Mouse (Mus musculus): Measurements from ENCODE around the gene Ttc39d.
"Not testable (repeated sequence)": the region's sequence is repeated elsewhere in the genome, so short reads cannot be mapped to it uniquely, and the experiment has no call there.

Gene Ttc39d

GRCm38 (mm10) chr17:80199160-80199778, 8.0 kb upstream of the Ttc39d start:
- no peak for DNase-seq (ENCODE audit: low spot score)

GRCm38 (mm10) chr17:80205657-80206056, 1.6 kb upstream of the Ttc39d start:
- DNase-seq (ENCODE audit: low spot score), result no peak

- peak; percentile 34 for DNase-seq (ENCODE audit: low spot score)
Observed at GRCm38 (mm10) chr17:80206301-80206670, 974 bp upstream of the Ttc39d start.

- not testable (repeated sequence) for DNase-seq (ENCODE audit: low spot score)
Observed at GRCm38 (mm10) chr17:80213998-80214397, 6.7 kb downstream of the Ttc39d start.

- no peak for DNase-seq (ENCODE audit: low spot score)
Observed at GRCm38 (mm10) chr17:80220131-80220530, 12.9 kb downstream of the Ttc39d start.

- DNase-seq (ENCODE audit: low spot score), result no peak
Observed at GRCm38 (mm10) chr17:80221202-80221601, 13.9 kb downstream of the Ttc39d start.

- no peak for DNase-seq (ENCODE audit: low spot score)
Observed at GRCm38 (mm10) chr17:80221890-80222628, 14.8 kb downstream of the Ttc39d start.

GRCm38 (mm10) chr17:80223829-80224228, 16.6 kb downstream of the Ttc39d start:
- DNase-seq (ENCODE audit: low spot score), result no peak

GRCm38 (mm10) chr17:80224326-80225116, 17.3 kb downstream of the Ttc39d start, which contains the start of gene Gemin6:
TSS of gene Gemin6 (plus strand) at chr17:80224441.
- peak; percentile 85 for DNase-seq (ENCODE audit: low spot score)

GRCm38 (mm10) chr17:80225142-80225541, 17.9 kb downstream of the Ttc39d start:
- DNase-seq (ENCODE audit: low spot score), result not testable (repeated sequence)

- DNase-seq (ENCODE audit: low spot score), result no peak
Observed at GRCm38 (mm10) chr17:80229396-80229795, 22.1 kb downstream of the Ttc39d start.

- no peak for DNase-seq (ENCODE audit: low spot score)
Observed at GRCm38 (mm10) chr17:80233844-80234243, 26.6 kb downstream of the Ttc39d start.

- DNase-seq (ENCODE audit: low spot score), result no peak
Observed at GRCm38 (mm10) chr17:80234376-80234775, 27.1 kb downstream of the Ttc39d start.

- DNase-seq (ENCODE audit: low spot score), result no peak
Observed at GRCm38 (mm10) chr17:80235477-80235876, 28.2 kb downstream of the Ttc39d start.

GRCm38 (mm10) chr17:80236805-80237204, 29.5 kb downstream of the Ttc39d start:
- DNase-seq (ENCODE audit: low spot score), result no peak

GRCm38 (mm10) chr17:80237475-80237874, 30.2 kb downstream of the Ttc39d start:
- no peak for DNase-seq (ENCODE audit: low spot score)

- no peak for DNase-seq (ENCODE audit: low spot score)
Observed at GRCm38 (mm10) chr17:80241594-80241993, 34.3 kb downstream of the Ttc39d start.

- no peak for DNase-seq (ENCODE audit: low spot score)
Observed at GRCm38 (mm10) chr17:80243116-80243515, 35.9 kb downstream of the Ttc39d start.

GRCm38 (mm10) chr17:80252757-80253525, 45.7 kb downstream of the Ttc39d start:
- DNase-seq (ENCODE audit: low spot score), result no peak

- DNase-seq (ENCODE audit: low spot score), result no peak
Observed at GRCm38 (mm10) chr17:80254421-80254820, 47.2 kb downstream of the Ttc39d start.

GRCm38 (mm10) chr17:80255208-80255607, 47.9 kb downstream of the Ttc39d start:
- no peak for DNase-seq (ENCODE audit: low spot score)

- no peak for DNase-seq (ENCODE audit: low spot score)
Observed at GRCm38 (mm10) chr17:80267065-80267464, 59.8 kb downstream of the Ttc39d start.

All from left cerebral cortex, adult 11 months (tissue).